Mouse (Mus musculus) kidney, embryonic 14.5 days (tissue): ENCODE measurements around the gene Hist1h3f. TPM values are rescaled to one million over a fixed set of nuclear protein-coding genes. Genes with fewer than 3 reads are reported as not detected.
"Not testable (repeated sequence)": the region's sequence is repeated elsewhere in the genome, so short reads cannot be mapped to it uniquely, and the experiment has no call there.

Source experiments
- ATAC-seq: fragments of 200-750 bp; cut with Nextera tagmentation; 2 replicates; pipeline ENCODE4 v1.8.0; 2017; ENCODE audit warnings: moderate number of reproducible peaks, mild to moderate bottlenecking, moderate TSS enrichment, moderate library complexity; ENCODE audit not compliant: low FRiP score, low TSS enrichment
- H3K27ac ChIP-seq: fragments of 300-500 bp; sonication (generic); 2 replicates; pipeline ENCODE4 v1.5.1; 2014; ENCODE audit warnings: low read depth, mild to moderate bottlenecking, low read length, moderate library complexity, mixed read lengths
- H3K27me3 ChIP-seq: fragments of 300-500 bp; sonication (generic); 2 replicates; pipeline ENCODE4 v1.6.1; 2014; ENCODE audit warnings: mild to moderate bottlenecking, low read length; ENCODE audit not compliant: control insufficient read depth, insufficient read depth
- H3K36me3 ChIP-seq: fragments of 300-500 bp; sonication (generic); 2 replicates; pipeline ENCODE4 v1.6.1; 2014; ENCODE audit warnings: low read length, mixed read lengths; ENCODE audit not compliant: control insufficient read depth, insufficient read depth
- H3K4me1 ChIP-seq: fragments of 300-500 bp; sonication (generic); 2 replicates; pipeline ENCODE4 v1.6.1; 2014; ENCODE audit warnings: low read length, mixed read lengths; ENCODE audit not compliant: control insufficient read depth, insufficient read depth
- H3K4me2 ChIP-seq: fragments of 300-500 bp; sonication (generic); replicated peaks from 2 replicates; pipeline ENCODE4 v1.6.1; 2014; ENCODE audit warnings: low read depth, mild to moderate bottlenecking, low read length
- H3K4me3 ChIP-seq: fragments of 300-500 bp; sonication (generic); 2 replicates; pipeline ENCODE4 v1.5.1; 2014; ENCODE audit warnings: mild to moderate bottlenecking, low read length
- H3K9ac ChIP-seq: fragments of 300-500 bp; sonication (generic); 2 replicates; pipeline ENCODE4 v1.6.1; 2014; ENCODE audit warnings: low read depth, mild to moderate bottlenecking, low read length, moderate library complexity
- H3K9me3 ChIP-seq: fragments of 300-500 bp; sonication (generic); 2 replicates; pipeline ENCODE4 v1.6.1; 2016; ENCODE audit warnings: low read length; ENCODE audit not compliant: control insufficient read depth
- WGBS: fragments of 180-500 bp; shearing (Covaris S2); extraction: QIAGEN DNeasy Blood & Tissue Kit; methylation state at CpG from one replicate; pipeline ENCODE4 v1.1.7; 2014; 5-methylcytosine and 5-hydroxymethylcytosine counted together
- polyA plus RNA-seq: library from polyadenylated mRNA; unstranded; fragments of >200 nt; fragmentation: Nextera tagmentation; extraction: Ambion mirVana; gene quantifications from 2 replicates; pipeline ENCODE4 v1.2.1, GENCODE M21; 2014

Gene Hist1h3f
- polyA plus RNA-seq, 1 experiment from 2014 or later, result 1.2 TPM

- Histone ChIP-seq H3K36me3 (no peaks in the 10 kb centered on the region), H3K27me3 (no peaks in the 10 kb centered on the region), H3K4me3 (peak within 1 kb of the TSS; percentile 56), H3K9me3 (no peaks in the 10 kb centered on the region), H3K27ac (peak within 1 kb of the TSS; percentile 97), H3K9ac (peak within 1 kb of the TSS; percentile 84), H3K4me2 (peak within 1 kb of the TSS; percentile 81), H3K4me1 (peaks cover 20% of the 10 kb centered on the region)
- WGBS, result under 1% methylated on average over 43 of the region's 43 CpGs
- peak; percentile 90 for ATAC-seq
Measured at GRCm38 (mm10) chr13:23581408-23582218, 37.8 kb downstream of the Hist1h3f start, which contains the start of gene Hist1h4d. Hist1h4d (plus strand) TSS chr13:23581598.

- Histone ChIP-seq H3K9me3 (no peaks in the 10 kb centered on the region), H3K27me3 (no peaks in the 10 kb centered on the region), H3K4me2 (peak overlapping the region; percentile 81), H3K36me3 (no peaks in the 10 kb centered on the region), H3K4me1 (peaks cover 17% of the 10 kb centered on the region), H3K9ac (peak overlapping the region; percentile 84), H3K27ac (peak overlapping the region; percentile 97), H3K4me3 (peak overlapping the region; percentile 56)
- no peak for ATAC-seq
- WGBS, result 12% methylated on average over 6 of the region's 6 CpGs
Measured at GRCm38 (mm10) chr13:23582219-23583056, 38.6 kb downstream of the Hist1h3f start.

- Histone ChIP-seq H3K4me3 (no peak overlapping the region), H3K4me2 (no peak overlapping the region), H3K27me3 (no peaks in the 10 kb centered on the region), H3K9me3 (no peaks in the 10 kb centered on the region), H3K9ac (no peak overlapping the region; the same call in 1 of the 2 replicates), H3K4me1 (peaks cover 17% of the 10 kb centered on the region), H3K36me3 (no peaks in the 10 kb centered on the region), H3K27ac (peak overlapping the region; percentile 97)
- no peak for ATAC-seq
Measured at GRCm38 (mm10) chr13:23583387-23584068, 39.7 kb downstream of the Hist1h3f start.

GRCm38 (mm10) chr13:23584331-23584730 is 40.5 kb downstream of the Hist1h3f start:
- peaks cover 17% of the 10 kb centered on the region for H3K4me1 ChIP-seq
- peak overlapping the region; percentile 93 for H3K27ac ChIP-seq
- H3K4me2 ChIP-seq, result peak overlapping the region; percentile 60
- H3K9me3 ChIP-seq, result no peaks in the 10 kb centered on the region
- H3K9ac ChIP-seq, result peak overlapping the region; percentile 71
- peak overlapping the region; percentile 44 for H3K4me3 ChIP-seq
- ATAC-seq, result no peak
- no peaks in the 10 kb centered on the region for H3K36me3 ChIP-seq
- H3K27me3 ChIP-seq, result no peaks in the 10 kb centered on the region

- Histone ChIP-seq H3K27ac (peak overlapping the region; percentile 93), H3K36me3 (no peaks in the 10 kb centered on the region), H3K9me3 (no peaks in the 10 kb centered on the region), H3K4me2 (peak overlapping the region; percentile 60), H3K27me3 (no peaks in the 10 kb centered on the region), H3K9ac (peak overlapping the region; percentile 71), H3K4me3 (peak overlapping the region; percentile 44), H3K4me1 (peaks cover 17% of the 10 kb centered on the region)
- under 1% methylated on average over 21 of the region's 21 CpGs for WGBS
- ATAC-seq, result no peak
Measured at GRCm38 (mm10) chr13:23585029-23585441, 41.2 kb downstream of the Hist1h3f start.

- H3K9ac ChIP-seq, result peak overlapping the region; percentile 71
- H3K27me3 ChIP-seq, H3K36me3 ChIP-seq, H3K9me3 ChIP-seq: not testable (repeated sequence)
- H3K4me3 ChIP-seq, result peak overlapping the region; percentile 44
- peaks cover 17% of the 10 kb centered on the region for H3K4me1 ChIP-seq
- peak; percentile 87 for ATAC-seq
- H3K4me2 ChIP-seq, result peak overlapping the region; percentile 60
- peak overlapping the region; percentile 93 for H3K27ac ChIP-seq
- WGBS, result under 1% methylated on average over 19 of the region's 36 CpGs
Measured at GRCm38 (mm10) chr13:23585442-23586098, 41.7 kb downstream of the Hist1h3f start.

- Histone ChIP-seq H3K4me1 (peaks cover 12% of the 10 kb centered on the region), H3K27me3 (no peaks in the 10 kb centered on the region)
- ATAC-seq, result no peak
Measured at GRCm38 (mm10) chr13:23586099-23586939, 42.5 kb downstream of the Hist1h3f start.

GRCm38 (mm10) chr13:23586940-23587225 is 43.0 kb downstream of the Hist1h3f start:
- H3K36me3 ChIP-seq, result no peaks in the 10 kb centered on the region
- peak overlapping the region; percentile 59 for H3K4me2 ChIP-seq
- peaks cover 12% of the 10 kb centered on the region for H3K4me1 ChIP-seq
- H3K9me3 ChIP-seq, result no peaks in the 10 kb centered on the region
- H3K4me3 ChIP-seq, result peak overlapping the region; percentile 33; the same call in 1 of the 2 replicates
- peak overlapping the region; percentile 98 for H3K27ac ChIP-seq
- no peak for ATAC-seq
- 3% methylated on average over 1 of the region's 1 CpGs for whole genome bisulfite sequencing
- H3K27me3 ChIP-seq, result no peaks in the 10 kb centered on the region
- H3K9ac ChIP-seq, result peak overlapping the region; percentile 63

More at GRCm38 (mm10) chr13:23586099-23586939, 42.5 kb downstream of the Hist1h3f start:
- peak overlapping the region; percentile 98 for H3K27ac ChIP-seq
- H3K4me3 ChIP-seq, result peak overlapping the region; percentile 44
- H3K9ac ChIP-seq, result peak overlapping the region; percentile 63
- peak overlapping the region; percentile 59 for H3K4me2 ChIP-seq
- H3K36me3 ChIP-seq, result no peaks in the 10 kb centered on the region
- no peaks in the 10 kb centered on the region for H3K9me3 ChIP-seq
- 2% methylated on average over 22 of the region's 22 CpGs for WGBS
